Mouse (Mus musculus): ENCODE data around the gene Cdk5.
A peak's percentile ranks its signal among the peaks of the same experiment; 100 is the strongest.

The Cdk5 gene

GRCm38 (mm10) chr5:24423129-24424003, at the start of gene Cdk5, which contains the start of gene Slc4a2:
Gene Cdk5 (minus strand): TSS chr5:24423530.
Gene Slc4a2 (plus strand): TSS chr5:24423837.
- DNase-seq (ENCODE audit: low spot score in 2 of 2): peak; percentile 100

- DNase-seq (ENCODE audit: low spot score in 2 of 2): no peak
These were observed 47.3 kb upstream of the Cdk5 start for GRCm38 (mm10) chr5:24470600-24470999.

- no peak for DNase-seq (ENCODE audit: low spot score in 2 of 2)
These were observed 43.4 kb upstream of the Cdk5 start for GRCm38 (mm10) chr5:24466762-24467161.

- DNase-seq (ENCODE audit: low spot score in 2 of 2): no peak
These were observed 32.3 kb upstream of the Cdk5 start for GRCm38 (mm10) chr5:24455613-24456012.

- DNase-seq (ENCODE audit: low spot score in 2 of 2): no peak
These were observed 31.7 kb upstream of the Cdk5 start for GRCm38 (mm10) chr5:24455076-24455475.

GRCm38 (mm10) chr5:24453985-24454303, 30.6 kb upstream of the Cdk5 start:
- no peak for DNase-seq (ENCODE audit: low spot score in 2 of 2)

GRCm38 (mm10) chr5:24453283-24453984, 30.1 kb upstream of the Cdk5 start:
- no peak for DNase-seq (ENCODE audit: low spot score in 2 of 2)

- no peak for DNase-seq (ENCODE audit: low spot score in 2 of 2)
These were observed 29.4 kb upstream of the Cdk5 start for GRCm38 (mm10) chr5:24452691-24453233.

- no peak for DNase-seq (ENCODE audit: low spot score in 2 of 2)
These were observed 28.8 kb upstream of the Cdk5 start, which contains the start of gene Agap3 for GRCm38 (mm10) chr5:24452030-24452690. Gene Agap3 (plus strand): TSS chr5:24452177.

- DNase-seq (ENCODE audit: low spot score in 2 of 2): peak; percentile 81 to 83
These were observed 28.1 kb upstream of the Cdk5 start for GRCm38 (mm10) chr5:24451264-24452029.

- DNase-seq (ENCODE audit: low spot score in 2 of 2): peak; percentile 79 to 86
These were observed 24.4 kb upstream of the Cdk5 start, which contains the start of gene Tmub1 for GRCm38 (mm10) chr5:24447624-24448298. Gene Tmub1 (minus strand): TSS chr5:24447854.

- DNase-seq (ENCODE audit: low spot score in 2 of 2): no peak
These were observed 23.3 kb upstream of the Cdk5 start for GRCm38 (mm10) chr5:24446630-24447029.

- no peak for DNase-seq (ENCODE audit: low spot score in 2 of 2)
These were observed 22.2 kb upstream of the Cdk5 start for GRCm38 (mm10) chr5:24445428-24446080.

GRCm38 (mm10) chr5:24444746-24445427, 21.6 kb upstream of the Cdk5 start, which contains the start of gene Fastk:
Gene Fastk (minus strand): TSS chr5:24445287.
- peak; percentile 89 to 92 for DNase-seq (ENCODE audit: low spot score in 2 of 2)

GRCm38 (mm10) chr5:24443927-24444326, 20.6 kb upstream of the Cdk5 start:
- no peak for DNase-seq (ENCODE audit: low spot score in 2 of 2)

GRCm38 (mm10) chr5:24443204-24443603, 19.9 kb upstream of the Cdk5 start:
- DNase-seq (ENCODE audit: low spot score in 2 of 2): no peak

GRCm38 (mm10) chr5:24442029-24442428, 18.7 kb upstream of the Cdk5 start:
- DNase-seq (ENCODE audit: low spot score in 2 of 2): no peak

GRCm38 (mm10) chr5:24441187-24441586, 17.9 kb upstream of the Cdk5 start:
- DNase-seq (ENCODE audit: low spot score in 2 of 2): no peak

GRCm38 (mm10) chr5:24433993-24434392, 10.7 kb upstream of the Cdk5 start:
- no peak for DNase-seq (ENCODE audit: low spot score in 2 of 2)

All from right cerebral cortex, postnatal 36 days (tissue).